Mouse (Mus musculus) megakaryocyte, adult 5-6 weeks (primary cell): ENCODE results near the gene Paox. TPM values are rescaled to one million over a fixed set of nuclear protein-coding genes. Genes with fewer than 3 reads are reported as not detected.

Experiments used
- ATAC-seq: 2 replicates; pipeline ENCODE4 v1.8.0; 2016; ENCODE audit warnings: mild to moderate bottlenecking, inconsistent platforms; ENCODE audit not compliant: poor library complexity, severe bottlenecking
- total RNA-seq, 2 experiments: library from RNA; stranded (forward) in 1 of 2; stranded (reverse) in 1 of 2; fragments of 153-499, 151-499 nt in 1 of 2; fragments of 221-1000, 200-1000 nt in 1 of 2; gene quantifications; 2 replicates each; pipeline versions ENCODE4 v1.2.3 to v1.2.4; 2015 to 2017

The Paox gene
- total RNA-seq, 2 experiments from 2014 or later = 11.3 to 12.9 TPM

DNA sequence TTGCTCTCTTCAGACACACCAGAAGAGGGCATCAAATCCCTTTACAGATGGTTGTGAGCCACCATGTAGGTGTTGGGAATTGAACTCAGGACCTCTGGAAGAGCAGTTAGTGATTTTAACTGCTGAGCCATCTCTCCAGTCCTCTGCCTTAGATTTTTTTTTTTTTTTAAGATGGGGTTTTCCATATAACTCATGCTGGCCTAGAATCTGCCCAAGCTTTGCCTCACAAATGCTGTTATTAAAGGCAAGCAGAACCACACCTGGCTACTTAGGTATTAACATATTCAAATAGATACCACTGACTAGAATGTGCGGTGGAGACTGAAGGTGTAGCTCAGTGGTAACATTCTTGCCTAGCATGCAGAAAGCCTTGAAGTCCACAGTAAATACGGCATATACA lies 4.9 kb downstream of the Paox start:
- ATAC-seq = no peak

- ATAC-seq = no peak
These were observed 5.8 kb downstream of the Paox start for GRCm38 (mm10) chr7:140121338-140121910.

DNA sequence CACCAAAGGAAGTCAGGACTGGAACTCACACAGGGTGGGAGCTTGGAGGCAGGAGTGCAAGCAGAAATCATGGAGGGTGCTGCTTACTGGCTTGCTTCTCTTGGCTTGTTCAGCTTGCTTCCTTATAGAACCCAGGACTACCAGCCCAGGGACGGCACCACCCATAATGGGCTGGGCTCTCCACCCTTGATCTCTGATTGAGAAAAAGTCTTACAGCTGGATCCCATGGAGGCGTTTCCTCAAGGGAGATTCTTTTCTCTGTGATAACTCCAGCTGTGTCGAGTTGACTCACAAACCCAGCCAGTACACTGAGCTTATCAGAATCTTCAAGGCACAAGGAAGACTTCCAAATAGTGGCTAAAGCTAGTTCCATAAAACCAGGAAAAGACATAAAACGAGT lies 7.2 kb downstream of the Paox start:
- ATAC-seq = no peak

GRCm38 (mm10) chr7:140124382-140124781 lies 8.8 kb downstream of the Paox start:
- ATAC-seq = no peak

DNA sequence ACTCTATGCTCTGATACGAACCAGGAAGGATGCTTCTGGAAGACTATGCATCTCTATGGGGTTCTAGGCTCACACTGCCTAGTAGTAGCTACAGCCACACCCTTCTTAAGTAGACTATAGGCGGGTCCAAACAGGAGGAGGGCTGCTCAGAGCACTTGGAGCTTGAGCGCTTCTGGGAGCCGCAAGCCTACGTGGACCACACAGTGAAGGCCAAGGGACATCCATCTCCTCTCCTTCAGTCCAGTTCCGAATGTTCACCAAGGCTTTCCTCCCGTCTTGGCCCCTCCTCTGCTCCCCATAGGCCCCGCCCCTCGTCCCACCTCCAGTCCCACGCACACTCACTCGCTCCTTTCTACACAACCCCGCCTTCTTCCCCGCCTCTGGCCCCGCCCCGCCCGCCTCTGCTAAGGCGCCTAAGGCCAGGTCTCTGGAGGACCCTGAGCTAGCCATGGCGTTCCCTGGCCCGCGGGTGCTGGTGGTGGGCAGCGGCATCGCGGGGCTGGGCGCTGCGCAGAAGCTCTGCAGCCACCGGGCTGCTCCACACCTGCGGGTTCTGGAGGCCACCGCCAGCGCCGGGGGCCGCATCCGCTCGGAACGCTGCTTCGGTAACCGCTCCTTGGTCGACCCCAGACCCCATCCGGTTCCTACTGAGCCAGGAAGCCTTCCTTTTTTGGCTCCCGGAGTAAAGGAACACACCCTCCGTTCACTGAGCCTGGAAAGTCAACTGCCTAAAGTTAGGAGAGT lies 9.9 kb downstream of the Paox start:
- ATAC-seq = peak; percentile 94

DNA sequence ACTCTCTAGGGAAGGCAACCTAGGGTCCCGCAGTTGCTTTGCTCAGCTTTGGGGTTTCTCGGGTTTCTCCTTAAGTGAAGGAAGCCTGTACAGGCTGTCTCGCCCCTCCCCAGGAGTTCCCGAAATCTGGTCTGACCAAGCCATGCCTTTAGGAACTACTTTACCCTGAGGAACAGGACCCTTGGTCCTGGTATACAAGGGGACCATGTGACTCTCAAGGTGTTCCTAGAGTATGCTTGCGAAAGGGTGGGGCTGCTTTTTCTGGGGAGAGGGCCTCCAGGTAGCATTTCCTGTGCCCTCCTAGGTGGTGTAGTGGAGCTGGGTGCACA lies 10.4 kb downstream of the Paox start:
- peak; percentile 9; the same call in 1 of the 2 replicates for ATAC-seq

DNA sequence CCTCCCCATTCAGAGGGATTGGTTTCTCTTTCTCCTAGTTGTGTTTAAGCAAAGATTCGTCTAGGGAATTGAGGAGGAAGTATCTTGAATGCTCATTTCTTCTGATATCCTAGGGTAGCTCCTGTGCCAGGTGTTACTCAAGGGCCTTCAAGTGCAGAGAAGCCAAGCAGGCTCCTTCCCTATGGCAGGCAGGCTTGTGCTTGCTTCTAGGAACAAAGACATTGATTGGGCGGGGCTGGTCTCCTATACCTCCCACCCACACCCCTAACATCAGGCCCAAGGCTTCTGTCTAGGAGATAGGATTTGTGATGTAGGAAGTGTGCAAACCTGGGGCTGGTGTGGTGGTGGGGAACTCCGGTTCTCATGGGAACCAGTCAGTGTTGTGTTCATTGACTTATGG lies 11.3 kb downstream of the Paox start:
- ATAC-seq = no peak

GRCm38 (mm10) chr7:140127911-140128310 lies 12.3 kb downstream of the Paox start:
- no peak for ATAC-seq

DNA sequence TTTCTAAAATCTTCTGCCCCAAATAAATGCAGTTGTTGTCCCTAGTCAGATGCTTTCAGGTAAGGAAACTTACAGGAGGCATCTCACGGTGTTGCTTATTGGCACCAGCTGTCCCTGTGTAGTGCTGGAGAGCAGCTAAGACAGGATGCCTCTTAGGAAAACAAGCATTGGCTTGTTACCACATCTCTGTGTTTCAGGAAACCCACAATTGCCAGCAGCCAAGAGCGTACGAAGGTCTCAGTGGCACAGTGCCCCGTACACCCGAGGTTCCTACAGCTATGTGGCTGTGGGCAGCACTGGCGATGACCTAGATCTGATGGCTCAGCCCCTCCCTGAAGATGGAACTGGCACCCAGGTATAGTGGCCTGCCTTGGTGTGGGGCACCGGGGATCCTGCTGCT lies 16.6 kb downstream of the Paox start:
- ATAC-seq = peak; percentile 49

DNA sequence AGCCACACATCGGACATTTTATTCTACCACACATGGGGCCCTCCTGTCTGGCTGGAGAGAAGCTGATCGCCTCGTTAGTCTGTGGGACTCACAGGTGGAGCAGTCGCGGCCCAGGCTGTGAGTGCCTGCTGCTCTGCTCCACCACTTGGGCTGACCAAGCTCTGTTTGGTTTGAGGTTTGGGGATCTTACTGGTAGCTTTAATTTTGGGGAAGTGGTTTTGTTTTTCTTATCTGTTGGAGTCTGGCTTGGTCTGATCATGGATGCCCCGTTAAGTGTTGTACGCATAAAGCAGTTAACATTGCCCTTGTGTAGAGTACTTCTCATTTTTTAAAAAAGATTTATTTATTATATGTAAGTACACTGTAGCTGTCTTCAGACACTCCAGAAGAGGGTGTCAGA lies 18.4 kb downstream of the Paox start:
- ATAC-seq = peak; percentile 36

DNA sequence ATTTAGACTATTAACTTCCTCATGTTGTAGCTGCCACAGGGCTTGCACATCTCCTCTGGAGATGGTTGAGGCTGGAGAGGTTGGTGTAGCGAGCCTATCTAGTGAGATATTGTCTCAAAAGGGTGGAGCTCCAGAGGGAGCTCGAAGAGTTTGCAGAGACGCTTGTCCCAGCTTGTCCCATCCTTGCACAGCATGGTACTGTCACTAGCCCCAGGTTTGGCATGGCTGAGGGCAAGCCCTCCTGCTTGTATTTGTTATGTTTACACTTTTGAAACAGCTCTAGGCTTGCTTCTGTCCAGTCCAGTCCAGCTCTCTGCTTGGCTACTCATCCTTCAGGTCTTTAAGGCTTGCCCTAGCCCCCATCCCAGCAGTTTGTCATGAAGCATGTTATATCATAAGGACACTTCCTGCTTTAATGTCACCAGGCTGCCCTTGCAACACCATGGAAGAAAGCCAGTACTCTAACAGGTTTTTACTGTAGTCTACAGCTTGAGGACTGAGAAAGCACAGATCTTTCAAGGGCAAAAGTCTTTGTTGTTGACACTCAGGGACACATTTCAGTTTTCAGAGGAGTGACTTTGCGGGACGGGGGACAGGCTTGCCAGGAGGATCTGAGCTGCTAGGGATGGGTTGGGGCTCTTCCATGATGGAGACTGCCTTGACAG lies 19.6 kb downstream of the Paox start:
- peak; percentile 25 for ATAC-seq

DNA sequence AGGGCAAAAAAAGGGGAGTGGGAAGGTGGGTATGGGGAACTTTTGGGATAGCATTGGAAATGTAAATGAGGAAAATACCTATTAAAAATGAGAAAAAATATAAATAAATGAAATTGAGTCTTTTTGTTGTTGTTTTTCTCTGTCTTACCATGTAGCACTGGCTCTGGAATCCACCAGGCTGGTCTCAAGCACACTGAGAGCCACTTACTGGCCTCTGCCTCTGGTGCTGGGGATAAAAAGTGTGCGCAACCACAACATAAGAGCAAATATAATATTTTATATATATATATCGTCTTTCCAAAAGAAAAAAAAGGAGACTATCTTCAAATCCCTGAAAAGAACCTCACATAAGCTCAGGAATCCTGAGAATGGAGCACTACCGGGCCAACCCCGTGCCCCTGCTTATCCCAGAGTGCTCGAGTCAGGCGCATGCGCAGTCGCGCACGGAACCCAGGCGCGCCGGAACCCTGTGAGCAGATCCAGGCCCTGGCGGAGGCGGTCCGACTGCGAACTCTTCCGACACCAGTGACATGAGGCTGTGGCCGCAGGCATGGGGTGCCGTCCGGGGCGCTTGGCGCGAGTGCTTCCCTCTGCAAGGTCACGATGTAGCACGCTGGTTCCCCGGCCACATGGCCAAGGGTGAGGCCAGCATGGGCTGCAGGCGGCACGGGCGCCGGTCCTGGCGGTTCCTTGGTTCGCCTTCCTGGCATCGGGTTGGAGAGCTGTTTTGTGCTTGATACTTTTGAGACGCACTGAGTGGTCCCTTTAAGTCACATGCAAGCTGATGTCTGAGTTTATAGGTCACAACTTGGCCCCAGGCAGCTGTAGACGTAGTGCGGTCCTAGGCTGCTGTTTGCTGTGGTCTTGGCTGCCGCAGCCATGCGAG lies 21.8 kb downstream of the Paox start, which contains the start of gene Mtg1:
Mtg1 (plus strand) TSS at position 430 of the 886 bp plus-strand sequence.
- ATAC-seq = peak; percentile 80

GRCm38 (mm10) chr7:140138021-140138310 lies 22.4 kb downstream of the Paox start:
- ATAC-seq = no peak

- peak; percentile 73 for ATAC-seq
These were observed 25.8 kb downstream of the Paox start for GRCm38 (mm10) chr7:140141350-140141749.

DNA sequence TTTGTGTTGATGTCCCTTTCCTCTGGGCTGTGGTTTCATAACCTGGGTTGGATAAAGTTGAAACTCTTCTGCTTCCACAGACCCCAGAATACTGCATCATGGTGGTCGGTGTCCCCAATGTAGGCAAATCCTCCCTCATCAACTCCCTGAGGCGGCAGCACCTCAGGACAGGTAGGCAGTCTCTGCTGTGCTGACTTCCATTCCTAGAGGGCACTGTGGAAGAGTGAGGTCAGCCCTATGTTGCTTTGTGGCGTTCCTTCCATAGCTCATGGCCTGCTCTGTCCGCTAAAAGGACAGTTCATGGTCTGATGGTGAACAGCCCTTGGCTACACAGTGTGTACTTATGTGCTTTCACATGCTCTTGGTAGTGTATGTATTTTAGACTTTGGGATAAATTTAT lies 29.0 kb downstream of the Paox start:
- no peak for ATAC-seq

- ATAC-seq = no peak
These were observed 37.8 kb downstream of the Paox start for GRCm38 (mm10) chr7:140153383-140153782.

DNA sequence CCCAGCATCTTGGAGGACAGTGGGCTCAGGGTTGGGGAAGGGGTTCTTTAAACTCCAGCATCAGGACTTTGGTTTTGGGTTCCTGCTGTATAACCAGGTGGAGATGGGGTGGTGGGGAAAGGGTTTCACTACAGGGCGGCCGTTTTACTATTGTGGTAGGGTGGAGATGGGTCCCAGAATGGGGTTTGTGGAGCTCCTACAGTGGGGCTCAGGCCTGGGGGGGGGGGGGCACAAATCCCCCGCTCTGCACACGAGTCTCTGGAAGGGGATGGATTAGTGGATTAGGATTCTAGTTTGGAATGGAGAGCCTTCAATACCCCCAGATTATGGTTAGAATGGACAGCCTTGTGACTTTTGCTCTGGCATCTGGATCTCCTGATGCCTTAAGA lies 38.2 kb downstream of the Paox start:
- no peak for ATAC-seq

- ATAC-seq = no peak
These were observed 38.8 kb downstream of the Paox start, which contains the start of gene Sprn for GRCm38 (mm10) chr7:140154218-140154927. Sprn (minus strand) TSS chr7:140154877.

GRCm38 (mm10) chr7:140160363-140160762 lies 44.8 kb downstream of the Paox start:
- no peak for ATAC-seq

DNA sequence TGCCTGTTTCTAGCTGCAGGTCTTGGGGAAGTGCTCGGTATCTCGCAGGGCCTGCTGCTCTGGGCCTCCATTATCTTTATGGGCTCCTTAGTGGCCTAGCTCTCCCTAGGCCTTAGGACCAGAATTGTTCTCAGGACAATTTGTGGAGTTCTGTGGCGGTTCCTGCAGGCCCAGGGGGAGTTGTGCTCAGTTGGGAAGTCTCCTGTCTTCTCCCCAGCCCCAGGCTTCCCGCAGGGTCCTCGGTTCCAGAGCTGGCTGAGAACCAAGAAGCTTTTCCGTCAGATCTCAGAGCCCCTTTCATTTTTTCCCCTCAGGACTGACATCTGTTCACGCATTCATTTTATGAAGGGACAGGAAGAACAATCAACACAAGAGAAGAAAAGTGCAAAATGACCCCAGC lies 49.1 kb downstream of the Paox start, which contains the start of gene Olfr522:
Olfr522 (minus strand) TSS at position 101 of the 400 bp plus-strand sequence.
- ATAC-seq = no peak

DNA sequence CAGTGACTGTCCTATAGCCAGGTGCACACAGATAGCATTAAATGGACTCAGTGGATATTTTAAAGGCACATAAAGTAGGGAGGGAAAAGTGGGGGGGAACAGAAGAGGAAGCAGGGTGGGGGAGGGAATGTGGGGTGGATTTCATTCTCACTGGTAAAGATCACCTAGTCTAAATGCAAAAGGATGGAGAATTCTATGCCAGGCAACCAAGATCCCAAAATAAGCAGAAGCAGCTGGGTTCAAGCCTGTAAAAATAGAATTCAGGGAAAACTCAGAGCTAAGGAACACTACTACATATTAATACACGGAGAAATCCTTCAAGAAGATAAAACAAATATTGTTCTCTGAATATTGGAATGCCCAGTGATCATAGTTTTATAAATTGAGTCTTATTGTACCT lies 52.4 kb downstream of the Paox start:
- no peak for ATAC-seq
